15 mouse cellular contexts compared by ENCODE assay signal in the genomic region with DNA sequence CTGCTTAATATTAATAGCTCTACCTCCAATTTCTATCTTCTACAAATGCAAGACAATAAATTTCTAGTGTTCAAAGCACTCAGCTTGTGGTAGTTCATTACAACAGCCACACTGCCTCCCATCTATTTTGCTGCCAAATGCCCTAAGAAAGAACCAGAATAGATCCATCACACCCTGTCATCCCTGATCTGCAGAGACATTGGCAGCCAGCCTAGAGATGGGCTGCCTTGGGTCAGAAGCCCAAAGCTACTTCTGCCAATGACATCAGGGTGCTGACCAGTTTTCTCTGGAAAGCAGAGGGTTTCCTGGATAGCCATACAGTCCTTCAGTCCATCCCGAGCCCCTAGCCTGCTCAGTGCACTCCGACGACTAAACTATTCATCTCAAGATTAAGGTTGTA. TPM values are rescaled to one million over a fixed set of nuclear protein-coding genes. Genes with fewer than 3 reads are reported as not detected.
A peak's percentile ranks its signal among the peaks of the same experiment; 100 is the strongest.
DNase-seq lines count a peak whose midpoint lies in the region.
"Had no signal": no experiment of that assay in that cellular context is flagged by ENCODE, and none has a peak within 500 bp of the region (broad histone marks: within the 10 kb centered on the region; RNA-seq: fewer than 3 reads in every experiment).

No protein-coding gene starts in this region.

- DNase-seq in adrenal gland, postnatal 36 days: peak; percentile 7 to 18
- DNase-seq in adrenal gland, adult 8-10 months: no peak
- peak; percentile 6 for DNase-seq in heart, adult 8-10 months (ENCODE audit: low spot score)
- no peak for DNase-seq in heart, postnatal 4 days
- DNase-seq in 3T3-L1 (ENCODE audit: low read depth, low spot score): peak; percentile 64
- DNase-seq in adipocyte (ENCODE audit: low spot score): peak; percentile 66
- DNase-seq: B cell, adult 2 months; cerebellum, adult 18-20 months; cerebellum, adult 9-11 months; embryo, embryonic 11 days; gastrocnemius, adult 2 months; gastrocnemius, postnatal 36 days; heart, postnatal 14 days; kidney, adult 11 months; kidney, adult 9 months had no signal

RNA-seq across cellular contexts. Expression of a gene that starts 33.9 kb away (rescaled TPM):
- total RNA-seq in adrenal gland, postnatal 36 days (2021): 1 to 10 TPM; 7.8 to 8.9 TPM
- total RNA-seq in adrenal gland, adult 8-10 months (2022): 1 to 10 TPM; 4.2 to 4.7 (median 4.5) TPM
- 10 to 100 TPM in 2 of 4 experiments, 1 to 10 TPM in 2; 8.8 to 12.5 (median 10.9) TPM for total RNA-seq in heart, adult 8-10 months (2022)
- total RNA-seq in heart, postnatal 4 days (2021): 10 to 100 TPM in 1 of 2 experiments, 1 to 10 TPM in 1; 8.2 to 10.6 TPM

Comparison
In these comparisons a context has a peak if more than half of its experiments do, and no peak if none do; other contexts are left out.
1. DNase-seq: peak in adrenal gland, postnatal 36 days (2 of 2), heart, adult 8-10 months (single experiment), 3T3-L1 (single experiment) and adipocyte (single experiment); none in adrenal gland, adult 8-10 months (single experiment) and heart, postnatal 4 days (single experiment).